Mouse (Mus musculus) liver, embryonic 14.5 days (tissue): ENCODE measurements around the gene Gclc.

Source experiments
- CTCF ChIP-seq: IDR thresholded peaks from 2 replicates; pipeline ENCODE4 v1.5.1; 2016; ENCODE audit warnings: antibody characterized with exemption, low read depth, control low read depth
- EP300 ChIP-seq: IDR thresholded peaks from 2 replicates; pipeline ENCODE4 v1.6.1; 2016; ENCODE audit warnings: antibody characterized with exemption, low read depth

GRCm38 (mm10) chr9:77712816-77713215 is 41.5 kb upstream of the Gclc start:
- TF ChIP-seq CTCF (no peak), EP300 (no peak)
